Mouse (Mus musculus) megakaryocyte, adult 5-6 weeks (primary cell): ENCODE measurements around the gene Slc25a4. TPM values are rescaled to one million over a fixed set of nuclear protein-coding genes. Genes with fewer than 3 reads are reported as not detected.

Experiments
- ATAC-seq: 2 replicates; pipeline ENCODE4 v1.8.0; 2016; ENCODE audit warnings: mild to moderate bottlenecking, inconsistent platforms; ENCODE audit not compliant: poor library complexity, severe bottlenecking
- total RNA-seq, 2 experiments: library from RNA; stranded (forward) in 1 of 2; stranded (reverse) in 1 of 2; fragments of 153-499, 151-499 nt in 1 of 2; fragments of 221-1000, 200-1000 nt in 1 of 2; gene quantifications; 2 replicates each; pipeline versions ENCODE4 v1.2.3 to v1.2.4; 2015 to 2017

Gene Slc25a4
- total RNA-seq, 2 experiments from 2014 or later = 75.9 to 127 TPM

DNA sequence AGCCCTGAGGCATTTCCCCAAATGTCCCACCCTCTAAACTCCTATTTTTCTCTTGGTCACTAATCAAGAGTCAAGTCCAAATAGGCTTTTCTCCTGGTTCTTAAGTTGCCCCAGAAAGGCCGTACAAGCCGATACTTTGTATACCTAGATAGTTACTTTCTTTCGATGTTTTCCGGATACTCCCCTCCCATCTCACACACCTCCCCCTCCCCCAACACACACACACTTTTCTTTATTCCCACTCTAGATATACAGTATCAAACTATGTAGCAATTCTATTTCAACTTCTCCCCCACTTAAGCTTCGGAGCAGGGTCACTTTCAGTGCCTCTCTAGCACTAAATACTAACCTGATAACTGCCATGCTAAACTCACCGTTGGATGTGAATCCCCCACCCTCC lies 5.0 kb downstream of the Slc25a4 start:
- no peak for ATAC-seq

GRCm38 (mm10) chr8:46204974-46205640 lies 6.0 kb downstream of the Slc25a4 start:
- no peak for ATAC-seq

DNA sequence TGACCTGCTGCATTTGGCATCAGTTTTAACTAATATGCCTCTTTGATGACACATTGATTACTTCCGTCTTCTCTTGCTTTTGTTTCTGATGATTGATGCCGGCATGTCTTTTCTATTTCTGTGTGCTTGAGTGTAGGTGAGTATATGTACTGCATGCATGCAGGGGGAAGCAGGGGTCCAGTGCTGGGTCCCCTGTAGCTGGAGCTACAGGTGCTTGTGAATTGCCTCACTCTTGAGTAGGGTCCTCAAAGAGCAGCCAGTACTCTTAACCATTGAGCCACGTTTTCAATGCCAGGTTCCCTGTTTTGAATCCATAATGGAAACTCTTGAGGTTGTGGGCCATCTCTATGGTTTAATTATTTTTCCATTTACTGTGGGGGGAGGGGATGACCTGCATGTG lies 6.8 kb downstream of the Slc25a4 start:
- no peak for ATAC-seq

DNA sequence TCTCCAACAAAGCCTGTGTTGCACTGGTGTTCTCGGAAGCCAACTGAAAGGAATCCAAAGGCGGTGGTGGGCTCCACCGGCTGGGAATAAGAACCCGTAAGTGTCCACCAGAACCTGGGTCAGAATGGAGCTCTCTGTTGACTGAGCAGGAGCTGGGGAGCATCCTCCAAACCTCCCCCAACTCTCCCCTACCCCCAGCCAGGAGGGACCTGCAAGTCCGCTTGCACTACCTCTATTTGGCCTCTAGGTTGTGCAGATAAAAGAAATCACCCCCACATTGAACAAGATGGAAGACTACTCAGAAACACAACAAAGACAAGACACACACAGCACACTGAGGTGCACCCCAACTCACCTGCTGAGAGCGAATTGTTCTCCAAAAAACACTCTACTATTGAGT lies 8.7 kb downstream of the Slc25a4 start:
- no peak for ATAC-seq

- ATAC-seq = no peak
Observed at GRCm38 (mm10) chr8:46197673-46198072, 13.4 kb downstream of the Slc25a4 start.

DNA sequence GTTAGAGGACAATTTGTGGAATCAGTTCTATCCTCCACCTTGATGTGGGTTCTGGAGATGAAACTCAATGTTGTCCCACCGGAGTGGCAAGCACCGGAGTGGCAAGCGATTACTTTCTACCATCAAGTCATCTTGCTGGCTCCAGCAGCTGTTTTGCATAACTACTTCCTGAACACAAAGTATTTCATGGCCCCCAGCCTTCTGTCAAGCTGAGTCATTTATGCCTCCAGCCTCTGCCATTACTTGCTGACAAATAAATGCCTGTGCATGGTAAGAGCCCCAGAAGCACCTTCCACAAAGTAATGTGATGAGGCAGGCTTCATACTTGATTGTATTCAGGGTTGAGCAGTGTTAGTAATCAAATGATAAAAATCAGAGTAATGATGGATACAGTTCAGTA lies 14.2 kb downstream of the Slc25a4 start:
- no peak for ATAC-seq

DNA sequence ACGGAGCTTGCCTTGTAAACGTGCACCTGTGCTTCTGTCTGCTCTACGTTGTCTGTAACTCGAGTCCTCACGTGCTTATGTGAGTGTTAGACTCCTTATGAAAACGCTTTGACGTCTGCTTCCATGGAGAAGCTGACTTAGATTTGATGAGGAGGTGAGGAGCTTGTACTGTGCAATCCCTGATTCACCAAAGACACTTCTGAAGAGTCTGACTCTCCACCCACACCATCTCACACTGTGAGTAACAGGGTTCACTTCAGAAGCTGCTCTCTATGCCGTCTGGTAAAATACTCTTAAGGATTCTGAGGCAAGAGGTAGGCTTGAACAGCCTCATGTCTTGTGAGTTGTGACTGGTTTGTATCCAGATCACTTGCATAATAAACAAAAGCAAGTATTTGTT lies 18.0 kb downstream of the Slc25a4 start:
- no peak for ATAC-seq

DNA sequence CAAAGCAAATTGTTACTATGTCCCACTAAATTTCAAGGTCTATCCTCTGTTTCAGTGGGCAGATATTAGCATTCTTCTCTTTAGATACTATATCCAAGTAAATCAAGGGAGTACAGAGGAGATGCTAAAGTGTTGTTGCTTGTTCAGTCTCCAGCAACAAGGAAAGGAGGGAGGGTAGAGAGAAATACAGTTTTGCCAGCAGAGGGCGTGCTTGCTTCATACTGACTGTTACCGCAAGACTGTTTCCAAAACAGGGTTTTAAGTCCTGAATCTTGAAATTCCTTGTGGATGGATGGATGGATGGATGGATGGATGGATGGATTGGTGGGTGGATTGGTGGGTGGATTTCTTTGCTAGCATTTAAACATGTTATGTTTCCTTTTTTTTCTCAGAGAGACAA lies 25.7 kb downstream of the Slc25a4 start:
- peak; percentile 54 for ATAC-seq

DNA sequence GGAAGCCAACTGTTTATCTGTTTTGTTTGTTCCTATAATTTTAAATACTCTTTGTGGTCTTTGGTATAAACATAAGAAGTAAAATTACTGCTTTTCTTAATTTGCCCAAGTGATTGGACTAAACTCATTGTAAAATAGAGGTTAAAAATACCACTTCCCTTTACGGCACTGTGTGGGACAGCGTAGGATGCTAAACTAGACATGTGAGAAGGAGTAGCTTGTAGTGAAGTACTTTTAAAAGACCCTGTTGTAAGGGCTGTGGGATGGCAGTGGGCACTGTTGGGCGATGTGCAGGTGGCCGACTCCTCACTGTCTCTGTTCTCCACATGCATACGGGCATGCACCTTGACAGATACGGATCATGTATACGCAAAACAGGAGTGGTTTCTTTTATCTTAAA lies 30.9 kb downstream of the Slc25a4 start:
- no peak for ATAC-seq

- ATAC-seq = no peak
Observed at GRCm38 (mm10) chr8:46173651-46174050, 37.4 kb downstream of the Slc25a4 start.

DNA sequence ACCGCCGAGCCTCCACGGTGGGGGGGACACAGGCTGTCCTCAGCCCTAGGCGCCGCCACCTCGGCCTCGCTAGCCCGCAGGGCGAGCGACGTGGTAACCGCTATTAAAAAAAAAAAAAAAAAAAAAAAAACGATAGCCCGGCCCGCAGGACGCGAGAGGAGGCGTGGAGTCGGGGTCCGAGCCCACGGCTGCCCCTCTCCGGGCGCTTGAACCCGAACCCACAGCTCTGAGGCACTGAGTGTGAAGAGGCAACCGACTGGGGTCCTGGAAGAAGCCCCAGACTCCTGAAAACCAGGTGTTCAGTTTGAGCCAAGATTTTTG lies 47.3 kb downstream of the Slc25a4 start:
- ATAC-seq = no peak

DNA sequence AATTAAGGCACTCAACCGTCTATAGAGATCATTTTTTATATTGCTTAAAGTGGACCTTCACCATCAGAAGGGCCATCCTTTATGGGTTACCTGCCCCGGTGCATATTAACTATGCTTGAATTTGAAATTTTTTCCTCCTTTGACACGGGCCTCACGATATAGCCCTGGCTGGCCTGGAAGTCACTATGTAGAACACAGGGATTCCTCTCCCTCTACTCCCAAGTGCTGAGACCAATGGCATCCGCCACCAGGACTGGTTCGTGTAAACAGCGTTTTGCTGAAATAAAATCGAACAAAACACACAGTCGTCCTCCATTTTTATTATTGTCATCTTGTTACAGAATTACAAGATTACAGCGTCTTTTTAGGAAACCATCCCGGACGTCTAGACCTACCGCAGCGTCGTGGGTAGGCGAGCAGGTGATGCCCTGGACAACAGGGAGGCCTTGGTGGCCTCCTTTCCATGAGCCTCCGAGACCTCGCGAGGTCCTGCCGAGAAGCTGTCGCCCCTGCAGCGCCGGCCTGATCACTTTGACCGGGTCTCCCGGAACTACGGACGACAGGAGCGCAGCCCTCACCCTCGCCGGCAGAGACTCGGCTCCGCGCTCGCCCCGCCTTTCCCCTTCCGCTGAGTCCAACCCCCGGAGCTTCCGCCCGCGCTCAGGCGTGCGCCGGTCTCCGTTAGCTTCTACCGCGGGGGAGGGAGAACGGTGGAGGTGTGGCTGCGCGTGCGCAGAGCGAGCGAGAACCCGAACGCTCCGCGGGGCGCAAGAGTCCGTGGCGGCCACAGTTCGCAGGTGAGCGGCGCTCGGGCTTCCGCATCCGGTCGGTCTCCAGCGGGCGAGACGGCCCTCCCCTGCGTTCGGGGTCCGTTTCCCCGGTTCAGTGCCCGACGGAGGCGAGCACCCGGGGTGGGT lies 47.9 kb downstream of the Slc25a4 start:
- ATAC-seq = peak; percentile 99

Other genes with a start within 250 kb of the Slc25a4 start
- 0.22 and 0.27 TPM in 2 replicates for gene 1700029J07Rik, start 236.0 kb downstream of the Slc25a4 start, total RNA-seq (2015)
- gene 1700029J07Rik, start 236.0 kb downstream of the Slc25a4 start, total RNA-seq (2017) = 0.28 and 0.29 TPM in 2 replicates
- 56.8 and 68.8 TPM in 2 replicates for gene Ufsp2, start 235.8 kb downstream of the Slc25a4 start, total RNA-seq (2015)
- 96.2 and 104 TPM in 2 replicates for gene Ufsp2, start 235.8 kb downstream of the Slc25a4 start, total RNA-seq (2017)
- gene Lrp2bp, start 212.0 kb downstream of the Slc25a4 start, total RNA-seq (2015) = 0.09 TPM in 1 of 2 replicates, not detected in the other
- not detected in 2 replicates for gene Lrp2bp, start 212.0 kb downstream of the Slc25a4 start, total RNA-seq (2017)
- gene Ankrd37, start 205.6 kb downstream of the Slc25a4 start, total RNA-seq (2015) = 4.1 and 5.1 TPM in 2 replicates
- gene Ankrd37, start 205.6 kb downstream of the Slc25a4 start, total RNA-seq (2017) = 3.5 and 6.3 TPM in 2 replicates
- 14.5 and 19.8 TPM in 2 replicates for gene Cfap97, start 59.5 kb downstream of the Slc25a4 start, total RNA-seq (2015)
- gene Cfap97, start 59.5 kb downstream of the Slc25a4 start, total RNA-seq (2017) = 15.7 and 24.1 TPM in 2 replicates
- gene Snx25, start 59.1 kb downstream of the Slc25a4 start, total RNA-seq (2015) = 20.8 and 24.5 TPM in 2 replicates
- 20.2 and 30.7 TPM in 2 replicates for gene Snx25, start 59.1 kb downstream of the Slc25a4 start, total RNA-seq (2017)
- not detected in 2 replicates for gene Helt, start 83.4 kb upstream of the Slc25a4 start, total RNA-seq (2015)
- gene Helt, start 83.4 kb upstream of the Slc25a4 start, total RNA-seq (2017) = not detected in 2 replicates